Mouse (Mus musculus) CD4-positive helper T cell, adult 2 months (primary cell): ENCODE data around the gene Rsl24d1.
"Not testable (repeated sequence)": the region's sequence is repeated elsewhere in the genome, so short reads cannot be mapped to it uniquely, and the experiment has no call there.

Experiments
- DNase-seq: peaks from one replicate; pipeline ENCODE4 v3.0.0-alpha.2; 2012; ENCODE audit warnings: low read depth, missing footprints, low spot score

The Rsl24d1 gene

GRCm38 (mm10) chr9:73102181-73102580 is 11.0 kb upstream of the Rsl24d1 start, which contains the start of gene Gm20509:
Gene Gm20509, plus strand, starts transcription at chr9:73102470.
- DNase-seq, result no peak

GRCm38 (mm10) chr9:73103159-73103879 is 9.9 kb upstream of the Rsl24d1 start:
- DNase-seq, result no peak

GRCm38 (mm10) chr9:73103880-73104198 is 9.4 kb upstream of the Rsl24d1 start:
- no peak for DNase-seq

GRCm38 (mm10) chr9:73105141-73105540 is 8.1 kb upstream of the Rsl24d1 start:
- DNase-seq, result no peak

- DNase-seq, result no peak
Measured at GRCm38 (mm10) chr9:73105771-73106170, 7.5 kb upstream of the Rsl24d1 start.

GRCm38 (mm10) chr9:73116704-73117103 is 3.5 kb downstream of the Rsl24d1 start:
- not testable (repeated sequence) for DNase-seq

GRCm38 (mm10) chr9:73118012-73118411 is 4.8 kb downstream of the Rsl24d1 start:
- DNase-seq, result no peak

GRCm38 (mm10) chr9:73121735-73122134 is 8.5 kb downstream of the Rsl24d1 start:
- DNase-seq, result peak; percentile 44

- no peak for DNase-seq
Measured at GRCm38 (mm10) chr9:73125043-73125570, 11.9 kb downstream of the Rsl24d1 start.

GRCm38 (mm10) chr9:73127457-73127856 is 14.2 kb downstream of the Rsl24d1 start:
- no peak for DNase-seq

GRCm38 (mm10) chr9:73129875-73130274 is 16.6 kb downstream of the Rsl24d1 start:
- no peak for DNase-seq

GRCm38 (mm10) chr9:73130529-73130928 is 17.3 kb downstream of the Rsl24d1 start:
- no peak for DNase-seq

GRCm38 (mm10) chr9:73137341-73137886 is 24.2 kb downstream of the Rsl24d1 start:
- no peak for DNase-seq

- DNase-seq, result no peak
Measured at GRCm38 (mm10) chr9:73154347-73154746, 41.1 kb downstream of the Rsl24d1 start.

- DNase-seq, result no peak
Measured at GRCm38 (mm10) chr9:73157968-73158367, 44.7 kb downstream of the Rsl24d1 start.

- DNase-seq, result peak; percentile 35
Measured at GRCm38 (mm10) chr9:73159265-73159664, 46.0 kb downstream of the Rsl24d1 start.

- DNase-seq, result peak; percentile 58
Measured at GRCm38 (mm10) chr9:73162571-73163333, 49.5 kb downstream of the Rsl24d1 start.

- DNase-seq, result no peak
Measured at GRCm38 (mm10) chr9:73165631-73166030, 52.4 kb downstream of the Rsl24d1 start.
